Mouse (Mus musculus) erythroblast, embryonic 14.5 days (primary cell): Measurements from ENCODE around the gene Hipk2. TPM values are rescaled to one million over a fixed set of nuclear protein-coding genes. Genes with fewer than 3 reads are reported as not detected.

Experiments
- H3K27me3 ChIP-seq: 2 replicates; pipeline ENCODE4 v1.6.1; 2012; ENCODE audit warnings: inconsistent platforms; ENCODE audit not compliant: control insufficient read depth
- H3K36me3 ChIP-seq: 2 replicates; pipeline ENCODE4 v1.6.1; 2012; ENCODE audit warnings: mild to moderate bottlenecking, inconsistent platforms; ENCODE audit not compliant: control insufficient read depth
- H3K4me1 ChIP-seq: 2 replicates; pipeline ENCODE4 v1.6.1; 2012; ENCODE audit warnings: inconsistent platforms; ENCODE audit not compliant: control insufficient read depth
- H3K4me3 ChIP-seq: replicated peaks from 2 replicates; pipeline ENCODE3; 2012; ENCODE audit warnings: moderate library complexity, mild to moderate bottlenecking, inconsistent platforms
- H3K9me3 ChIP-seq: 2 replicates; pipeline ENCODE4 v1.6.1; 2012; ENCODE audit warnings: low read length, inconsistent platforms, mixed read lengths; ENCODE audit not compliant: control insufficient read depth
- GATA1 ChIP-seq: IDR thresholded peaks from 2 replicates; pipeline ENCODE4 v1.6.1; 2012; ENCODE audit warnings: low read length, inconsistent platforms, mixed read lengths
- TAL1 ChIP-seq: IDR thresholded peaks from 3 replicates; pipeline ENCODE4 v1.6.1; 2012; ENCODE audit warnings: low read length, inconsistent platforms, mixed read lengths
- polyA plus RNA-seq: library from polyadenylated mRNA; stranded (reverse); fragments of >175 nt; gene quantifications from 2 replicates; pipeline ENCODE4 v1.2.3, GENCODE M21; 2012

Hipk2 gene
- polyA plus RNA-seq, 1 experiment = 16.6 TPM

DNA sequence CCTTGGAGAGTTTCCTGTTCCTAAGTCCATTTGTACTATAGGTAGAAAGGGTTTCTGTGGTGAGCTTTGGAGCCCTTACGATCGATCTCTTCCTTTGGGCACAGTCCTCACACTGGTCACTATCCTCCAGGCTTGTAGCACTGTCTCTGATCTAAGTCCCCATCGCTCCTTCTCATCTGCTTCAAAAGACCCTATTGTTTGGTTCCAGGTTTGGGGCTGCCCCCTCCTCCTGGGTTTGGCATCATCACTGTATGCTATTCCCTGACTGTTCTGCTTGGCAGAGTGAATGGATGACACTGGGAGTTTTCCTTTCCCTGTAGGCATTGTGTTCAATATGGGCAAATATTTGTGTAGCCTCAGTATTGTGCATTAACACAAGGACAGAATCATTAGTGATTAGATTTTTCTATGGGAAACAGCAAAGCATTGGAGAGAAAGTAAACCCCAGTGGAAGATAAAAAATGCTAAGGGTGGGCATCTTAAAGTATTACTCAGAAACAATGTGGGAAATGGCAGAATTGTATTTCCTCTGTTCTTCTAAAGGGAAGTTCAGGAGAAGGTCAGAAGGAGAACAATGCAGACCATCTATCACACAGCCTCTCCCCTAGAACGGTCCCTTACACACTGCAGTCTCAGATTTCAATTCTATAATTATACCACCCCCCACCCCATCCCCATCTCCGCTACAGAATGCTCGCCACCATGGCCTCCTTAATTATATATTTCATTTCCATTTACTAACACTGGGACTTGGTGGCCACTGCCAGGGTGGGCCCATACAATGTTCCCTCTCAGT is 114.9 kb downstream of the Hipk2 start:
- H3K4me3 ChIP-seq = no peak overlapping the region
- H3K36me3 ChIP-seq = peaks cover 99% of the 10 kb centered on the region
- H3K4me1 ChIP-seq = peaks cover 69% of the 10 kb centered on the region
- H3K27me3 ChIP-seq = no peaks in the 10 kb centered on the region
- TF ChIP-seq TAL1 = no peak
- no peak for TF ChIP-seq GATA1
- no peaks in the 10 kb centered on the region for H3K9me3 ChIP-seq

DNA sequence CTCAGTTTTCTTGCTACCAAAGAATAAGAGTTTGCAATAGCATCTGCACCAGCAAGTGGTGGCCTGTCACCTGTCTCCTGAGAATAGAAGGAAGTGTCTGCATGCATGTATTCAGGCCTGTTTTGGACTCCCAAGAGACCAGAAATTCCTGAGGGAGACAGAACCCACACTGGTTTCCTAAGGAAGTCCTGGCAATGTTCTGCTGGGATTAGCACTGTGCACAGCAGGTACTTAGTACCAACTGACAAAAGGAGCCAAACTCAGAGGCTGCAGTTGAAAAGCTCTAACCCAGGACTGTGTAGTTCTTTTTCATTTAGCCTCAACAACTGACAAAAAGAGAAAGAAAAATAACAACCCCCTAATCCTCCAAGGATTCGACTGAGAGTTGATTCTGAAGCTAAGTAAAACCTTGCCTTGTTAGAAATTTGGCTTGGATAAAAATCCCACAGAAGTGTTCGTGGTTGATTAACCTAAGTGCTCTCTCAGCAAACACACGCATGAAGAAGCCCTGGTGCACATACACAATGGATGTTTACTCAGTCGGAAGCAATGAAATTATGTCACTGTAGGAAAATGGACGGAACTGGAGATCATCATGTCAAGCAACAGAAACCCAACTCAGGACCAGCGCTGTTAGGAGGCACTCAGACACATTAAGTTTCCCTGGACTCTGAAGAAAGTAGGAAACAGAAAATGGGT is 115.9 kb downstream of the Hipk2 start:
- Histone ChIP-seq H3K27me3 (no peaks in the 10 kb centered on the region), H3K36me3 (peaks cover 99% of the 10 kb centered on the region), H3K4me1 (peaks cover 64% of the 10 kb centered on the region), H3K4me3 (no peak overlapping the region), H3K9me3 (no peaks in the 10 kb centered on the region)
- no peak for TF ChIP-seq TAL1
- TF ChIP-seq GATA1 = no peak

DNA sequence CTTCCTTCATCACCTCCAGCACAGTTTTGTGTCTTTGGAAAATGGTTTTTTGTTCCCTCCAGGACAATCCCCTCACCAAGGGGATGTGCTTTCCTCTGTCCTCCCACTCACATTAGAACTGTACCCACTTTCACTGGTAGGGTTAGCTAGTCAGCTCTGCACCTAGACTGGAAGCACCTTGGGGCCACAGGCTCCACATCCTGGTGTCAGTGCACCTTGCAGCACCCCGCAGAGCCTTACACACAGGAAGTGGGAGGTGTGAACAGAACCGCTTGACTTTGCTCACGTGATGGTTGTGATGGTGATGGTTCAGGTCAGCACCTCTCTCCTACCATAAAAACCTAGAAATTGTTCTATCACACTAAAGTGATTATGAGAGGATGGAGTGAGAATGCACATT is 116.8 kb downstream of the Hipk2 start:
- peaks cover 56% of the 10 kb centered on the region for H3K4me1 ChIP-seq
- no peak overlapping the region for H3K4me3 ChIP-seq
- peaks cover 99% of the 10 kb centered on the region for H3K36me3 ChIP-seq
- no peaks in the 10 kb centered on the region for H3K9me3 ChIP-seq
- TF ChIP-seq GATA1 (no peak), TAL1 (no peak)
- H3K27me3 ChIP-seq = no peaks in the 10 kb centered on the region

DNA sequence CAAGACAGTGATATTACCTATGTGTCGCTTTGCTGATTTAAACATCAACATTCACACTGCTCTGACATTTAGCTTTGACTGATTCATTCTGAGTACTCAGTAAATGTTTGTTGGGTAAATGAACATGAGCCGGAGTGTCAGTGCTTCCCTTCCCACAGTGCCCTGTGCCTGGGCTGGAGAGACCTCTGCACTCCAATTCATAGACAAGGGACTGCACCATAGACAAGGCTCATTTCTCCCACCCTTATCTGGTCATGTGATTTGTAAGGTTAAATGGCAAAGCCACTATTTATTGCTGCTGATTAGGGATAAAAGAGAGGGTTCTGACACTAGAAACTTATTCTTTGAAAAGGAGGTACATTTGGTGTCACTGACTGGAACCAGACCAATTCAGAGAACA is 118.4 kb downstream of the Hipk2 start:
- Histone ChIP-seq H3K27me3 (no peaks in the 10 kb centered on the region), H3K36me3 (peaks cover 99% of the 10 kb centered on the region), H3K4me1 (peaks cover 48% of the 10 kb centered on the region), H3K4me3 (no peak overlapping the region), H3K9me3 (no peaks in the 10 kb centered on the region)
- TF ChIP-seq TAL1 (no peak), GATA1 (no peak)

DNA sequence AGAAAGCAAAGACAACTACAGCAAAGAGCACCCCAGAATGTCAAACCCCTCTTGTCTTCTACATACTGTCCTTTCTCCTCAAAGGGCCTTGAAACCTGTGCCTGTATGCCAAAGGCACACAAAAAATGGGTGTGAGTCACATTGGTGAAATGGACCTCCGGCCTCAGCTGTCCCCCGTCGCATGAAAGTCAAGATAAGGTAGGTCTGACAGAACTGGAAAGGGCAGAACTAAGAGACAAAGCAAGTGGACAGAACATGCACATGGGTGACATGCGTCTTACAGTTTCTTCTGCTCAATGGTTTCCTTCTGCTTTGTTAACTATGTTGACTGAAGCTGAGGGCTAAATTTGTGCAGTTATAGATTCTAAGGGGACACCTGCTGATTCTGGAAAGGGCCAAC is 119.0 kb downstream of the Hipk2 start:
- no peak overlapping the region for H3K4me3 ChIP-seq
- peaks cover 100% of the 10 kb centered on the region for H3K36me3 ChIP-seq
- H3K27me3 ChIP-seq = no peaks in the 10 kb centered on the region
- peaks cover 50% of the 10 kb centered on the region for H3K4me1 ChIP-seq
- H3K9me3 ChIP-seq = no peaks in the 10 kb centered on the region
- TF ChIP-seq GATA1 (no peak), TAL1 (no peak)

DNA sequence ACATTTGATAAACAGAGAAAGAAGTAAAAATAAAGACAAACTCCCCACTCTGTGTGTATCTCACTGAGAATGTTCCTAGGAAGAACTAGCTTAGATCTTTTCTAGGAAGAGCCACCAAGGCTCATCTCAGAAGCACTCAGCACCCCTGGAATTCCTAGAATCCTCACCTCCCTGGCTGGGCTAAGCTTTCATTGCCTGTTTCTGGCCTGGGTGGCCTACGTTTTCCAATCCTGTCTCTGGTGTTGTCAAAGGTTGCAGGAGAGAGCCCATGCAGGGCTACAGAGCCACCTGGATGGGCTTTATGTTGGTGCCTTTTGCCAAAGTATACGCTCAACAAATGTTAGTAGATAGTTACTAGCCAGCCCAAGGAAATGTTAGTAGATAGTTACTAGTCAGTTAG is 120.0 kb downstream of the Hipk2 start:
- no peak for TF ChIP-seq GATA1
- no peak for TF ChIP-seq TAL1
- H3K9me3 ChIP-seq = no peaks in the 10 kb centered on the region
- peaks cover 99% of the 10 kb centered on the region for H3K36me3 ChIP-seq
- H3K4me3 ChIP-seq = no peak overlapping the region
- H3K27me3 ChIP-seq = no peaks in the 10 kb centered on the region
- H3K4me1 ChIP-seq = peaks cover 47% of the 10 kb centered on the region

DNA sequence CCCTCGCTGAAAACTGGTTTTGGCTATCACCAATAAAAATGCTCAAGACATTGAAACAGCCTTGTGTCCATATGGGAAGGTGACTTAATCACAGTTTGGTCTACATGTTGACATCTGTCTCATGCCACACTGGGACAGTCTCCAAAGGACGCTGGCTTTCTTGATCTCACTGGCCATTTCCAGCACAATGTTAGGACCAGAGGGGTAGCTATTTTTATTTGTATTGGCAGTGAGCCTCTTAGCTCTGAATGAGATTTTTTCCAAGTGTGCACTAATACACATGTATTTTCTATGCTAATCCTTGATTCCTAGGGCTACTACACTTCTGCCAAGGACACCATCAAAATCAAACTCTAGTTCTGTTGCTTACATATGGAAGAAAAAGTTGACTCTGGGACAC is 120.8 kb downstream of the Hipk2 start:
- H3K27me3 ChIP-seq = no peaks in the 10 kb centered on the region
- TF ChIP-seq GATA1 = no peak
- no peak for TF ChIP-seq TAL1
- peaks cover 99% of the 10 kb centered on the region for H3K36me3 ChIP-seq
- H3K4me1 ChIP-seq = peaks cover 47% of the 10 kb centered on the region
- no peak overlapping the region for H3K4me3 ChIP-seq
- H3K9me3 ChIP-seq = no peaks in the 10 kb centered on the region

DNA sequence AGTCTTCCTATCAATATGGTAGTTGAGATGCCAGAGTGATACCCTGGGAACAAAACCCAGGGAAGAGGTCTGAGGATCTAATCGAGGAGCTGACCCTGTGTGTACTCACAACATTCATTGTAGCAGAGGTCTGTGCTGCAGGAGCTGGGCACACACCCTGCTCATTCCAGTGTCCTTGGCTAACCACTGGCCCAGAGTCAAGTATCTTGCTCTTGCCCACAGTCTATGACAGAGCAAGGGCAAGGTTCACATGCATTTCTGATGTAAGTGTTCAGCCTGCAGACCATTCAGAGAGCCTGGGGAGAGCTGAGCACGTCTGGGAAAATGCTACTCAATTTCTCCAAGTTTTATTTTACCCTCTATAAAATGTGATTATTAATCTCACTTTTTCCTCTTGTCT is 122.2 kb downstream of the Hipk2 start:
- no peaks in the 10 kb centered on the region for H3K9me3 ChIP-seq
- H3K4me1 ChIP-seq = peaks cover 41% of the 10 kb centered on the region

DNA sequence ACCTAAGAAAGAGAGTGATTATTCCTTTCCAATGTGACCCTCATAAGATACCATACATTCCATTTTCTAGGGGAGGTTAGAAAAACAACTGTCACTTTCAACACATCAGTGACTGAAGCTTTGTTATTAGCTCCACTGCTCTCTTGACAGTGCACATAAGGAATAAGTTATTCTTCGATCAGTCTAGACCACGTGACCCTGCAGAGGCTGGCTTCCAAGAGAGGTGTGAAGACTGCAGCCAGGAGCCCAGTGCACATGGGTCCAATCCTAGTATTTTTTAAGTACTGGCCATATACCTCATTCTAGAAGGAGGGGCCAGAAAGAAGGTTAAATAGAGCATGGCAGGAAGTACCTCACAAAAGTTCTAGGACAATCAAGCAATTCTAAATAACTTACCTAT is 122.9 kb downstream of the Hipk2 start:
- Histone ChIP-seq H3K9me3 (no peaks in the 10 kb centered on the region), H3K4me3 (no peak overlapping the region), H3K36me3 (peaks cover 98% of the 10 kb centered on the region), H3K4me1 (peaks cover 34% of the 10 kb centered on the region), H3K27me3 (no peaks in the 10 kb centered on the region)
- TF ChIP-seq GATA1 (no peak), TAL1 (no peak)

More for the DNA sequence above, 122.2 kb downstream of the Hipk2 start:
- Histone ChIP-seq H3K27me3 (no peaks in the 10 kb centered on the region), H3K4me3 (no peak overlapping the region), H3K36me3 (peaks cover 99% of the 10 kb centered on the region)
- TF ChIP-seq GATA1 (no peak), TAL1 (no peak)

DNA sequence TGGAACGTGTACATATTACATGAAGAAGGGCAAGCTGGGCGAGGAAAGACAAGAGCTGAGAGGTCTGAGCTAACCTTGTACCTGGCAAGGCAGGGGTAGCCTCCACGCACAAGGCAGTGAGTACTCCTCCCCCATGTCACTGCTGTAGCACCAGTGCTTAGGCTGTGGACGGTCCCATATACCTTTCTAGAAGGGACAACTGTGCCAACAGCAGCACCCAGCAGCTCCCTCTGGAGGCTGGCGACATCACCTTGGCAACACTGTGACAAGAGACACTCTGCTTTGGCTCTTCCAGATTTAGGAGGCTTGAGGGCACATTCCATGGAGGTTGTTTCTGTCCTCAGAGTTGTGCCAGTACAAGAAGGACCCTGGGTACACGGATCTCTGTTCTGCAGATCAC is 123.5 kb downstream of the Hipk2 start:
- H3K4me3 ChIP-seq = no peak overlapping the region
- no peaks in the 10 kb centered on the region for H3K9me3 ChIP-seq
- no peaks in the 10 kb centered on the region for H3K27me3 ChIP-seq
- peaks cover 98% of the 10 kb centered on the region for H3K36me3 ChIP-seq
- no peak for TF ChIP-seq TAL1
- no peak for TF ChIP-seq GATA1
- H3K4me1 ChIP-seq = peaks cover 29% of the 10 kb centered on the region
